Mouse (Mus musculus): ENCODE results near the gene Gm20498. TPM values are rescaled to one million over a fixed set of nuclear protein-coding genes. Genes with fewer than 3 reads are reported as not detected.
"Not testable (repeated sequence)": the region's sequence is repeated elsewhere in the genome, so short reads cannot be mapped to it uniquely, and the experiment has no call there.

The Gm20498 gene
- polyA plus RNA-seq, 1 experiment from 2014 or later = 25.9 TPM

GRCm38 (mm10) chr12:81484212-81484611, 48.5 kb downstream of the Gm20498 start:
- no peaks in the 10 kb centered on the region for H3K36me3 ChIP-seq
- H3K9ac ChIP-seq = no peak overlapping the region
- no peaks in the 10 kb centered on the region for H3K27me3 ChIP-seq (replicated peaks)
- H3K9me3 ChIP-seq = no peaks in the 10 kb centered on the region
- H3K4me2 ChIP-seq = peak overlapping the region; percentile 61
- H3K27ac ChIP-seq = peak overlapping the region; percentile 98
- WGBS = 2% methylated on average over 7 of the region's 7 CpGs
- H3K4me3 ChIP-seq (replicated peaks) = peak overlapping the region; percentile 83
- no peak for ATAC-seq (ENCODE audit: insufficient read depth, low FRiP score, low read depth)
- no peaks in the 10 kb centered on the region for H3K4me1 ChIP-seq

GRCm38 (mm10) chr12:81483656-81484055, 49.0 kb downstream of the Gm20498 start:
- Histone ChIP-seq H3K4me3 (replicated peaks) (peak overlapping the region; percentile 83), H3K27me3 (replicated peaks) (no peaks in the 10 kb centered on the region), H3K36me3 (no peaks in the 10 kb centered on the region), H3K27ac (no peak overlapping the region), H3K9me3 (no peaks in the 10 kb centered on the region), H3K9ac (no peak overlapping the region), H3K4me2 (peak overlapping the region; percentile 61), H3K4me1 (no peaks in the 10 kb centered on the region)
- no peak for ATAC-seq (ENCODE audit: insufficient read depth, low FRiP score, low read depth)
- WGBS = 29% methylated on average over 17 of the region's 17 CpGs

GRCm38 (mm10) chr12:81459051-81459450, 73.7 kb downstream of the Gm20498 start:
- not testable (repeated sequence) for H3K27ac ChIP-seq; H3K9ac ChIP-seq; H3K9me3 ChIP-seq; H3K4me3 ChIP-seq (replicated peaks); H3K4me2 ChIP-seq; ATAC-seq (ENCODE audit: insufficient read depth, low FRiP score, low read depth); H3K36me3 ChIP-seq; H3K27me3 ChIP-seq (replicated peaks); H3K4me1 ChIP-seq
- 95% methylated on average over 7 of the region's 7 CpGs for WGBS

GRCm38 (mm10) chr12:81438985-81439384, 93.7 kb downstream of the Gm20498 start:
- H3K36me3 ChIP-seq; ATAC-seq (ENCODE audit: insufficient read depth, low FRiP score, low read depth); H3K9ac ChIP-seq; H3K4me2 ChIP-seq; H3K27me3 ChIP-seq (replicated peaks); H3K4me3 ChIP-seq (replicated peaks); H3K27ac ChIP-seq; H3K4me1 ChIP-seq; H3K9me3 ChIP-seq: not testable (repeated sequence)
- 82% methylated on average over 9 of the region's 9 CpGs for WGBS

GRCm38 (mm10) chr12:81434778-81435177, 97.9 kb downstream of the Gm20498 start:
- not testable (repeated sequence) for H3K9ac ChIP-seq; H3K36me3 ChIP-seq; H3K4me2 ChIP-seq; ATAC-seq (ENCODE audit: insufficient read depth, low FRiP score, low read depth); H3K4me1 ChIP-seq; H3K27ac ChIP-seq; H3K4me3 ChIP-seq (replicated peaks); H3K9me3 ChIP-seq; H3K27me3 ChIP-seq (replicated peaks)
- WGBS = 62% methylated on average over 2 of the region's 2 CpGs

GRCm38 (mm10) chr12:81421846-81422245, 110.9 kb downstream of the Gm20498 start, which contains the start of gene Adam4:
Adam4 (minus strand) TSS chr12:81421946.
- H3K36me3 ChIP-seq = 0 out of 2 replicates have a peak, but pooled peaks cover 6% of the 10 kb centered on the region
- no peak within 1 kb of the TSS for H3K9ac ChIP-seq
- H3K27me3 ChIP-seq (replicated peaks) = no peaks in the 10 kb centered on the region
- no peaks in the 10 kb centered on the region for H3K9me3 ChIP-seq
- no peak for ATAC-seq (ENCODE audit: insufficient read depth, low FRiP score, low read depth)
- no peak within 1 kb of the TSS for H3K4me2 ChIP-seq
- H3K27ac ChIP-seq = no peak within 1 kb of the TSS
- no peak within 1 kb of the TSS for H3K4me3 ChIP-seq (replicated peaks)
- WGBS = 86% methylated on average over 1 of the region's 1 CpGs
- no peaks in the 10 kb centered on the region for H3K4me1 ChIP-seq

GRCm38 (mm10) chr12:81413211-81413610, 119.5 kb downstream of the Gm20498 start:
- 66% methylated on average over 3 of the region's 3 CpGs for WGBS
- Histone ChIP-seq H3K9ac (no peak overlapping the region), H3K36me3 (no peaks in the 10 kb centered on the region), H3K4me3 (replicated peaks) (no peak overlapping the region), H3K4me2 (no peak overlapping the region), H3K9me3 (no peaks in the 10 kb centered on the region), H3K27me3 (replicated peaks) (no peaks in the 10 kb centered on the region), H3K27ac (no peak overlapping the region), H3K4me1 (no peaks in the 10 kb centered on the region)
- ATAC-seq (ENCODE audit: insufficient read depth, low FRiP score, low read depth) = no peak

- no peaks in the 10 kb centered on the region for H3K27me3 ChIP-seq (replicated peaks)
- H3K4me2 ChIP-seq = no peak overlapping the region
- H3K4me3 ChIP-seq (replicated peaks) = no peak overlapping the region
- no peak overlapping the region for H3K9ac ChIP-seq
- H3K27ac ChIP-seq = no peak overlapping the region
- no peaks in the 10 kb centered on the region for H3K9me3 ChIP-seq
- no peak for ATAC-seq (ENCODE audit: insufficient read depth, low FRiP score, low read depth)
- 82% methylated on average over 3 of the region's 3 CpGs for WGBS
- H3K36me3 ChIP-seq = no peaks in the 10 kb centered on the region
- H3K4me1 ChIP-seq = no peaks in the 10 kb centered on the region
Measured at GRCm38 (mm10) chr12:81408966-81409365, 123.7 kb downstream of the Gm20498 start.

GRCm38 (mm10) chr12:81402187-81402586, 130.5 kb downstream of the Gm20498 start:
- no peaks in the 10 kb centered on the region for H3K4me1 ChIP-seq
- ATAC-seq (ENCODE audit: insufficient read depth, low FRiP score, low read depth) = no peak
- H3K4me2 ChIP-seq = no peak overlapping the region
- no peak overlapping the region for H3K9ac ChIP-seq
- H3K27ac ChIP-seq = no peak overlapping the region
- WGBS = 12% methylated on average over 1 of the region's 1 CpGs
- no peaks in the 10 kb centered on the region for H3K27me3 ChIP-seq (replicated peaks)
- no peak overlapping the region for H3K4me3 ChIP-seq (replicated peaks)
- no peaks in the 10 kb centered on the region for H3K36me3 ChIP-seq
- H3K9me3 ChIP-seq = no peaks in the 10 kb centered on the region

GRCm38 (mm10) chr12:81379364-81379763, 153.3 kb downstream of the Gm20498 start, which contains the start of gene Gm4787:
Gm4787 (minus strand) TSS chr12:81379464.
- not testable (repeated sequence) for ATAC-seq (ENCODE audit: insufficient read depth, low FRiP score, low read depth); H3K27me3 ChIP-seq (replicated peaks); H3K36me3 ChIP-seq; H3K4me3 ChIP-seq (replicated peaks); H3K9me3 ChIP-seq; H3K4me1 ChIP-seq; H3K27ac ChIP-seq; H3K4me2 ChIP-seq; H3K9ac ChIP-seq
- 75% methylated on average over 1 of the region's 1 CpGs for WGBS

GRCm38 (mm10) chr12:81333841-81334240, 198.9 kb downstream of the Gm20498 start:
- Histone ChIP-seq H3K9me3 (no peaks in the 10 kb centered on the region), H3K4me1 (peaks cover 12% of the 10 kb centered on the region; the same call in 1 of the 2 replicates), H3K4me2 (peak overlapping the region; percentile 100; the same call in 1 of the 2 replicates), H3K4me3 (replicated peaks) (no peak overlapping the region), H3K27me3 (replicated peaks) (peaks cover 13% of the 10 kb centered on the region; the same call in 1 of the 2 replicates), H3K9ac (no peak overlapping the region), H3K36me3 (no peaks in the 10 kb centered on the region), H3K27ac (no peak overlapping the region)
- no peak for ATAC-seq (ENCODE audit: insufficient read depth, low FRiP score, low read depth)
- WGBS = 71% methylated on average over 5 of the region's 5 CpGs

GRCm38 (mm10) chr12:81332875-81333421, 199.8 kb downstream of the Gm20498 start, which contains the start of gene Slc8a3:
Slc8a3 (minus strand) TSS chr12:81333180.
- Histone ChIP-seq H3K4me3 (replicated peaks) (peak within 1 kb of the TSS; percentile 61), H3K4me1 (peaks cover 12% of the 10 kb centered on the region; the same call in 1 of the 2 replicates), H3K9me3 (no peaks in the 10 kb centered on the region), H3K27ac (no peak within 1 kb of the TSS), H3K36me3 (no peaks in the 10 kb centered on the region), H3K9ac (peak within 1 kb of the TSS; percentile 77), H3K4me2 (peak within 1 kb of the TSS; percentile 100), H3K27me3 (replicated peaks) (peaks cover 13% of the 10 kb centered on the region; the same call in 1 of the 2 replicates)
- WGBS = under 1% methylated on average over 45 of the region's 47 CpGs
- ATAC-seq (ENCODE audit: insufficient read depth, low FRiP score, low read depth) = peak; percentile 56

Data from stomach, embryonic 15.5 days (tissue).